Mouse (Mus musculus) kidney, postnatal 0 days (tissue): Measurements from ENCODE around the gene Spata48. TPM values are rescaled to one million over a fixed set of nuclear protein-coding genes. Genes with fewer than 3 reads are reported as not detected.

Experiments used
- ATAC-seq: fragments of 200-750 bp; cut with Nextera tagmentation; replicated peaks from 2 replicates; pipeline ENCODE4 v1.8.0; 2017; ENCODE audit warnings: low read depth, moderate number of reproducible peaks, moderate TSS enrichment, moderate library complexity; ENCODE audit not compliant: low FRiP score
- DNase-seq: peaks from one replicate; pipeline ENCODE4 v3.0.0-alpha.2; 2016; ENCODE audit warnings: low spot score
- H3K27ac ChIP-seq: fragments of 300-500 bp; sonication (generic); 2 replicates; pipeline ENCODE4 v1.5.1; 2014; ENCODE audit warnings: mild to moderate bottlenecking
- H3K27me3 ChIP-seq: fragments of 300-500 bp; sonication (generic); 2 replicates; pipeline ENCODE4 v1.6.1; 2014; ENCODE audit warnings: low read length, mixed read lengths; ENCODE audit not compliant: insufficient read depth
- H3K36me3 ChIP-seq: fragments of 300-500 bp; sonication (generic); 2 replicates; pipeline ENCODE4 v1.6.1; 2014; ENCODE audit warnings: low read length, mixed read lengths; ENCODE audit not compliant: insufficient read depth
- H3K4me1 ChIP-seq: fragments of 300-500 bp; sonication (generic); replicated peaks from 2 replicates; pipeline ENCODE4 v1.6.1; 2014; ENCODE audit warnings: antibody characterized with exemption, low read length, mixed read lengths; ENCODE audit not compliant: insufficient read depth
- H3K4me2 ChIP-seq: fragments of 300-500 bp; sonication (generic); 2 replicates; pipeline ENCODE4 v1.6.1; 2014; ENCODE audit warnings: mild to moderate bottlenecking, low read length, moderate library complexity, mixed read lengths
- H3K4me3 ChIP-seq: fragments of 300-500 bp; sonication (generic); replicated peaks from 2 replicates; pipeline ENCODE4 v1.5.1; 2014; ENCODE audit warnings: low read depth, low read length
- H3K9ac ChIP-seq: fragments of 300-500 bp; sonication (generic); 2 replicates; pipeline ENCODE4 v1.6.1; 2014; ENCODE audit warnings: low read depth, low read length
- H3K9me3 ChIP-seq: fragments of 300-500 bp; sonication (generic); replicated peaks from 2 replicates; pipeline ENCODE4 v1.6.1; 2016; ENCODE audit warnings: low read length, inconsistent platforms, mixed read lengths
- CTCF ChIP-seq: IDR thresholded peaks from 2 replicates; pipeline ENCODE4 v1.5.1; 2016; ENCODE audit warnings: antibody characterized with exemption, low read depth, mild to moderate bottlenecking, moderate library complexity
- WGBS: fragments of 180-500 bp; shearing (Covaris S2); extraction: QIAGEN DNeasy Blood & Tissue Kit; methylation state at CpG from one replicate; pipeline ENCODE4 v1.1.7; 2014; 5-methylcytosine and 5-hydroxymethylcytosine counted together
- polyA plus RNA-seq: library from polyadenylated mRNA; unstranded; fragments of >200 nt; fragmentation: Nextera tagmentation; extraction: Ambion mirVana; gene quantifications from 2 replicates; pipeline ENCODE4 v1.2.1, GENCODE M21; 2015

Spata48 gene
- polyA plus RNA-seq, 1 experiment from 2014 or later = 2.3 TPM

DNA sequence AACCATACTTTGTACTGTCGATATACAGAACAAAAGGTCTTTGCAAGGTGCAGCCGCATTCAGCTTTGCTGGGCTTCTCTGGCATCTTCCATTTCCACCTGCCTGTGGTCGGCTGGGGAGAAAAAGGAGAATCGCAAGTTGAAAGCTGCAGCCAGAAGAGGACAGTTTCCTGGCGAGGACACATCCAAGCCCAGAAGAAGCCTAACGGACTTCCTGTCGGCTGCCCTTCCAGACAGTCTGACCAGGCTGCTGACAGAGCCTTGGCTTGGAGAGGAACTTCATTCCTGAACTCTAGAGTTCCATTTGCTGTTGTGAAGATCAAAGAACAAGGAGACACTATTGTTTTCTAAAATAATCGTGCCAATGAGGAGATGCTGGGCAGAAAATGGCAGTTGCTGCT, 93.7 kb downstream of the Spata48 start:
- no peak overlapping the region for H3K9ac ChIP-seq
- H3K4me1 ChIP-seq = no peaks in the 10 kb centered on the region
- H3K4me3 ChIP-seq = no peak overlapping the region
- H3K4me2 ChIP-seq = no peak overlapping the region
- no peaks in the 10 kb centered on the region for H3K9me3 ChIP-seq
- DNase-seq (no peak), ATAC-seq (no peak)
- H3K27me3 ChIP-seq = no peaks in the 10 kb centered on the region
- no peak overlapping the region for H3K27ac ChIP-seq
- TF ChIP-seq CTCF = no peak
- H3K36me3 ChIP-seq = no peaks in the 10 kb centered on the region
- WGBS = 63% methylated on average over 8 of the region's 8 CpGs

- Histone ChIP-seq H3K27me3 (no peaks in the 10 kb centered on the region), H3K9me3 (no peaks in the 10 kb centered on the region), H3K27ac (no peak overlapping the region), H3K36me3 (no peaks in the 10 kb centered on the region), H3K9ac (no peak overlapping the region), H3K4me3 (no peak overlapping the region), H3K4me2 (no peak overlapping the region), H3K4me1 (no peaks in the 10 kb centered on the region)
- ATAC-seq (no peak), DNase-seq (no peak)
- WGBS = 95% methylated on average over 1 of the region's 1 CpGs
- no peak for TF ChIP-seq CTCF
Observed at GRCm38 (mm10) chr11:11556186-11556585, 94.3 kb downstream of the Spata48 start.

DNA sequence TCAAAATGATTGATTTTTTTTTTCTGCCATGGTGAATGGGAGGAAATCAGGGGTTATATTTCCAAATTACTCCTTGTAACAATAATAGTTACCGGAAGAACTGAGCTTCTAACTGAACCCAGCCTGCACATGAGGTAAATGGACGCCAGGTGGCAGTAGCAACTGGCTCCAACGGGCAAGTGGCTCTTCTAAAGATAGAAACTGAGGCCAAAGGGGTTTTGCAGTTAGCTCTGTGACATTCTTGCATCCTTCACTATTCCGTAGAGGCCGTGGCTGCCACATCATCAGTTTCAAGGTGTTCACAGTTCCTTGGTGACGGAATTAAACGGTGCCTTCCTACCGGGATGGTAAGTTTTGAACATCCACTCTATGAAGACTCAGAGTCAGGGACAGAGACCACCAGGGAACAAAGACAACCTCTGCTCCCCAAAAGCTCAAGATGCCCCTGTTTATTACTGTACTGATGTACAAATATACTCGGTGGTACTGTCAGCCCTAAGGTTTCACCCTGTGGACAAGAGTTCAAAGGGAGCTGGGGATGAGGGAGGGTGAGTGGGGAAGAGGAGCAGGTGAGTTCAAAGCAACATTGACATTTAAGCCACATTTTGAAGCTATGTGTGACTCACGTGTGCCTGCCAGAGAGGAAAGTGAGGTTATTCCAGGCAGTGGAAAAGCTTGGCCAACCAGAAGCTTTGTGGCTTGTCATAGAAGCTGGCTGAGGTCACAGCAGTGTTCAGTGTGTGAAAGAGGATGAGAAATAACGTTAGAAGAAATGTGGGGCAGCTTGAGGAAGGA, 95.5 kb downstream of the Spata48 start:
- Histone ChIP-seq H3K27ac (no peak overlapping the region), H3K9me3 (no peaks in the 10 kb centered on the region), H3K9ac (no peak overlapping the region), H3K4me3 (no peak overlapping the region), H3K4me1 (no peaks in the 10 kb centered on the region), H3K36me3 (no peaks in the 10 kb centered on the region), H3K4me2 (no peak overlapping the region), H3K27me3 (no peaks in the 10 kb centered on the region)
- DNase-seq (peak; percentile 35), ATAC-seq (no peak)
- 45% methylated on average over 11 of the region's 11 CpGs for WGBS
- TF ChIP-seq CTCF = peak; percentile 74

DNA sequence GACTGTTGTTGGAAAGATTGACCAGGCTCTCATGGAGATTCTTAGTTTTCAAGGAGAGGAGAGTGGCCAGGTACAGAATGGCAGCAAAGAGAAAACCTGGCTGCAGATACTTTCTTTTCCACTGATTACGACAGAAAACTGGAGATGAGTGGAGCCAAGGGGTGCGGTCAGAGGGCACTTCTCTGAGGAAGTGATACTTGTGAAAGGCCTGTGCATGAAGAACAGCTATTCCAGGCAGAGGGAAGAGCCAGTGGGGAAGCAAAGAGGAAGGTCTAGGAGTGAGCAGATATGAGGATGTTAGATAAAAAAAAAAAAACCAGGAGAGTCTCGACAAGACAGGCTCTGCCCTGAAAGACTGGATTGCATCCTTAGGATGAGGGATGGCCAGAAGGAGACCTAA, 96.8 kb downstream of the Spata48 start:
- DNase-seq (no peak), ATAC-seq (no peak)
- no peaks in the 10 kb centered on the region for H3K36me3 ChIP-seq
- WGBS = 81% methylated on average over 3 of the region's 3 CpGs
- no peaks in the 10 kb centered on the region for H3K4me1 ChIP-seq
- no peak overlapping the region for H3K9ac ChIP-seq
- H3K4me3 ChIP-seq = no peak overlapping the region
- TF ChIP-seq CTCF = no peak
- no peak overlapping the region for H3K27ac ChIP-seq
- H3K9me3 ChIP-seq = no peaks in the 10 kb centered on the region
- no peak overlapping the region for H3K4me2 ChIP-seq
- no peaks in the 10 kb centered on the region for H3K27me3 ChIP-seq

DNA sequence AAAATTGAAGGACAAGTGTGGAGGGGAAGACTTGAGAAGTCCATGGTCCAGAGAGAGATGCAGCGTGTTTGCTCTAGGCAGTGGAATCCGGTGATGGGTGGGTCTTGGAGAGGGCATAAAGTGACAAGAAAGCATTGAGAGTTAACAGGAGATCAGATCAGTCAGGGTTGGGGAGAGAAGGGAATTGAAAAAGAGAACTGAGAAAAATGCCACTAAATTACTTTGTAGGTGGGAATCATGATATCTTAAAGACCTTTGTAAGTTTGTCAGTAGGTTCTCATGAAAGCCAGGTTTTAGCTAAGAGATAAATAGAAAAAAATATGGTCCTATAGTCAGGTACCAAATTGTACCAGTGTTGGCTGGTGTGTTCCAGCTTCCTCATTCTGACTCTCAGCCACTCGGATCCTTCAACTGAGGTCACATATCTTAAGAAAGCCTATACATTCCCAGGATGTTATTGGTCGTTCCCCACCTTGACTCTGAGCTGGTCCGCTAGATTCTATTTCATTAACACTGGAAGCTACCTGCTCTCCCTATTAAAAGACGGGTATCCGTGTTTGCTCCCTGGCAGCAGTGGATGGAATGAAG, 97.3 kb downstream of the Spata48 start:
- no peak overlapping the region for H3K4me3 ChIP-seq
- no peak for DNase-seq
- H3K36me3 ChIP-seq = no peaks in the 10 kb centered on the region
- no peaks in the 10 kb centered on the region for H3K4me1 ChIP-seq
- no peak overlapping the region for H3K27ac ChIP-seq
- no peak for TF ChIP-seq CTCF
- H3K27me3 ChIP-seq = no peaks in the 10 kb centered on the region
- no peak overlapping the region for H3K9ac ChIP-seq
- WGBS = 81% methylated on average over 7 of the region's 7 CpGs
- no peak overlapping the region for H3K4me2 ChIP-seq
- no peaks in the 10 kb centered on the region for H3K9me3 ChIP-seq
- no peak for ATAC-seq

DNA sequence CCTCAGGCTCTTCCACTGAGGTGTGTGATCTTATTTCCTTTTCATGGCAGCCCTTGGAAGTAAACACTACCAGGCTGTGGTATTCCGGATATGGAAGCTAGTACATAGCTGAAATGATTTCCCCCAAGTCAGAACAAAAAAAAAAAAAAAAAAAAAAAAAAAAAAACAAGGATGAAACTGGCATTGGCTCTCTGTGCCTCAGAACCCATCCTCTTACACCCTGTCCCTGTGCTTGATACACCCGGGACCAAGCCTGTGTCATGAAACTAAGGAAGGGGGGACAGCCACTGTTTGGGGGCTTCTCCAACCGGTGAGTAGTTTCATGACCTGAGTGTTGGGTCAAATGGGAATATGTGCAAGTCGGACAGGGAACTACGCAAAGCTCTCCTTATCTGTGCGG, 99.2 kb downstream of the Spata48 start:
- no peaks in the 10 kb centered on the region for H3K9me3 ChIP-seq
- no peaks in the 10 kb centered on the region for H3K4me1 ChIP-seq
- WGBS = 89% methylated on average over 6 of the region's 6 CpGs
- DNase-seq = no peak
- no peak overlapping the region for H3K27ac ChIP-seq
- no peaks in the 10 kb centered on the region for H3K27me3 ChIP-seq
- ATAC-seq = no peak
- H3K4me2 ChIP-seq = no peak overlapping the region
- no peak overlapping the region for H3K9ac ChIP-seq
- no peak for TF ChIP-seq CTCF
- H3K36me3 ChIP-seq = no peaks in the 10 kb centered on the region
- no peak overlapping the region for H3K4me3 ChIP-seq
